Mouse (Mus musculus) myocyte (in vitro differentiated cells): ENCODE data around the gene Rilpl1.

Source experiments
- CEBPB ChIP-seq: IDR thresholded peaks from 2 replicates; pipeline ENCODE4 v1.6.1; 2011; ENCODE audit warnings: mild to moderate bottlenecking, moderate library complexity; ENCODE audit not compliant: poor library complexity, insufficient read depth, severe bottlenecking
- E2F4 ChIP-seq: IDR thresholded peaks from one replicate; pipeline ENCODE4 v1.6.1; 2011; ENCODE audit warnings: mild to moderate bottlenecking, control low read depth, moderate library complexity; ENCODE audit not compliant: insufficient read depth
- MAX ChIP-seq: IDR thresholded peaks from one replicate; pipeline ENCODE4 v1.6.1; 2011; ENCODE audit warnings: low read depth, mild to moderate bottlenecking, control low read depth
- MYOD1 ChIP-seq, 3 experiments: IDR thresholded peaks; one replicate each; pipeline ENCODE4 v1.6.1; 2011; ENCODE audit warnings: control low read depth in 2 of 3, low read depth in 2 of 3, mild to moderate bottlenecking in 2 of 3, moderate library complexity in 1 of 3; ENCODE audit not compliant: insufficient read length in 2 of 3, control insufficient read depth in 1 of 3
- MYOG ChIP-seq, 3 experiments: IDR thresholded peaks; one replicate each; pipeline ENCODE4 v1.6.1; 2011; ENCODE audit warnings: control low read depth in 2 of 3, low read depth in 2 of 3, mild to moderate bottlenecking in 2 of 3; ENCODE audit not compliant: insufficient read length in 2 of 3, control insufficient read depth in 1 of 3, insufficient read depth in 1 of 3
- POLR2A ChIP-seq: IDR thresholded peaks from one replicate; pipeline ENCODE4 v1.6.1; 2011; ENCODE audit warnings: low read depth, mild to moderate bottlenecking, control low read depth, moderate library complexity; ENCODE audit not compliant: insufficient read length
- POLR2AphosphoS2 ChIP-seq: IDR thresholded peaks from one replicate; pipeline ENCODE4 v1.6.1; 2011; ENCODE audit warnings: low read depth, control low read depth; ENCODE audit not compliant: insufficient read length
- SRF ChIP-seq: IDR thresholded peaks from one replicate; pipeline ENCODE4 v1.6.1; 2011; ENCODE audit warnings: low read depth; ENCODE audit not compliant: control insufficient read depth, insufficient read length
- TCF3 ChIP-seq: IDR thresholded peaks from one replicate; pipeline ENCODE4 v1.6.1; 2011; ENCODE audit warnings: low read depth, control low read depth; ENCODE audit not compliant: insufficient read length
- USF1 ChIP-seq: IDR thresholded peaks from one replicate; pipeline ENCODE4 v1.6.1; 2011; ENCODE audit warnings: low read depth, mild to moderate bottlenecking, control low read depth, moderate library complexity

DNA sequence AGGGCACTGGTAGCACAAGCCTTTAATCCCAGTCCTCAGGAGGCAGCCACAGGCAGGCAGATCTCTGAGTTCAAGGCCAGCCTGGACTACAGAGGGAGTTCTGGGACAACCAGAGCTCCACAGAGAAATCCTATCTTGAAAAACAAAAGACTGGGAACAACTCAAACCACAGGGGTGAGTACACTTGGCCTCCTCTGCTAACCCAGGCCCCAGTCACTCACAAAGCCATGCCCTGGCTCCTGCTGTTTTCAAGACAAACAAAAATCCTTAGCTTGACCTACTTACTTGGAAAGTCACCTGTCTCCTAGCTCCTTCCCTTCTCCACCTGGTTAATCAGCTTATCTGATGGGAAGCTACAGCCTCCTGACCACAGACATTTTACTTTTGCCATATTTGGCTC is 66.3 kb downstream of the Rilpl1 start:
- TF ChIP-seq CEBPB (no peak), POLR2A (no peak), POLR2AphosphoS2 (no peak), MYOG (IDR thresholded peaks at IDR 0.05; ENCODE audit: control insufficient read depth in 1 of 3, insufficient read depth in 1 of 3, insufficient read length in 2 of 3, low read depth in 2 of 3) (no peak), MYOD1 (IDR thresholded peaks at IDR 0.05; ENCODE audit: control insufficient read depth in 1 of 3, insufficient read length in 2 of 3, low read depth in 2 of 3) (no peak), SRF (no peak), MAX (no peak), E2F4 (no peak), USF1 (no peak), TCF3 (no peak)
